Comparison of ENCODE assay signal across 17 mouse cellular contexts in genomic region chr16:25490847-25491246, GRCm38 (mm10).
"Had no signal": no experiment of that assay in that cellular context is flagged by ENCODE, and none has a peak within 500 bp of the region (broad histone marks: within the 10 kb centered on the region; RNA-seq: fewer than 3 reads in every experiment).

No protein-coding gene starts in this region.

- H3K27me3 ChIP-seq: neural tube, embryonic 12.5 days; neural tube, embryonic 13.5 days; neural tube, embryonic 15.5 days; stomach, embryonic 15.5 days had no signal

- H3K4me1 ChIP-seq: neural tube, embryonic 12.5 days; neural tube, embryonic 13.5 days; neural tube, embryonic 15.5 days; stomach, embryonic 15.5 days had no signal

- H3K4me2 ChIP-seq: neural tube, embryonic 12.5 days; neural tube, embryonic 13.5 days; neural tube, embryonic 15.5 days; stomach, embryonic 15.5 days had no signal

- H3K36me3 ChIP-seq: neural tube, embryonic 12.5 days; neural tube, embryonic 13.5 days; neural tube, embryonic 15.5 days; stomach, embryonic 15.5 days had no signal

- H3K4me3 ChIP-seq: neural tube, embryonic 12.5 days; neural tube, embryonic 13.5 days; neural tube, embryonic 15.5 days; stomach, embryonic 15.5 days had no signal

- DNase-seq: retina, postnatal 1 day; right cerebral cortex, adult 18-20 months; right cerebral cortex, postnatal 14 days; right cerebral cortex, postnatal 25 days; right cerebral cortex, postnatal 4 days; spleen, adult 18-20 months; thymus, adult 18-20 months; thymus, adult 2 months; thymus, postnatal 14 days; thymus, postnatal 25 days; thymus, postnatal 36 days; thymus, postnatal 4 days had no signal

- H3K27ac ChIP-seq: neural tube, embryonic 12.5 days; neural tube, embryonic 13.5 days; neural tube, embryonic 15.5 days; stomach, embryonic 15.5 days; stomach, postnatal 0 days had no signal

- H3K9ac ChIP-seq: neural tube, embryonic 12.5 days; neural tube, embryonic 13.5 days; neural tube, embryonic 15.5 days; stomach, embryonic 15.5 days had no signal

- H3K9me3 ChIP-seq: neural tube, embryonic 12.5 days; neural tube, embryonic 13.5 days; neural tube, embryonic 15.5 days; stomach, embryonic 15.5 days had no signal
